Mouse (Mus musculus) spleen, adult 2 months (tissue): ENCODE measurements around the gene Mrpl37.

Experiments used
- CTCF ChIP-seq: fragments of 200-500 bp; IDR thresholded peaks from 2 replicates; pipeline ENCODE4 v1.5.1; 2011; ENCODE audit warnings: mild to moderate bottlenecking, inconsistent platforms; ENCODE audit not compliant: insufficient read depth, insufficient read length, insufficient replicate concordance; ENCODE audit errors: extremely low read depth
- POLR2A ChIP-seq: fragments of 200-500 bp; IDR thresholded peaks from 2 replicates; pipeline ENCODE4 v1.6.1; 2011; ENCODE audit warnings: low read depth, low read length, inconsistent platforms

GRCm38 (mm10) chr4:107106777-107107176 is 40.1 kb upstream of the Mrpl37 start:
- TF ChIP-seq CTCF, result no peak
- no peak for TF ChIP-seq POLR2A
